13 mouse cellular contexts compared by ENCODE assay signal in the genomic region with DNA sequence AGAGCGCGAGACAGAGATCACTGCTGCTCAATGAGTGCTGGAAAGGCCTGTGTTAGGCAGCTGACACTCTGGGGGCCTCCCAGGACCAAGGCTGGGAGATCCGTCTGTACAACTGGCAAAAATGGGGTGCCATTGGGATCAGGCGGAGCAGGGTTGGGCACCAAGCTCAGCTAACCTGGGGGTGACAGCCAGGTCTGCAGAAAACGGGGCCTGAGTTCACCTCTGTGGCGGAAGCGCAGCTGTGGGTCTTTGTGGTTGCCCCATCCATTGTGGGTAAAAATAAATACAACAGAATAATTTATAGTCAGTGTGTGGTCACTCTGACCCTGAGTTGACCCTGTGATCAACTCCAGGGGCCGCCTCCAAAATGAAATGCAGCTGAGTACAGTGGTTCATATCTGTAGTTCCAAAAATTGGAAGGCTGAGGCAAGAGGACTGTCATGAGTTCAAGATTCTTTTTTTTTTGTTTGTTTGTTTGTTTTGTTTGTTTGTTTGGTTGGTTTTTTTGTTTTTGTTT.
"Had no signal": no experiment of that assay in that cellular context is flagged by ENCODE, and none has a peak within 500 bp of the region (broad histone marks: within the 10 kb centered on the region; RNA-seq: fewer than 3 reads in every experiment).

No protein-coding gene starts in this region.

- DNase-seq: kidney, adult 8-10 months; kidney, postnatal 10 days; kidney, postnatal 36 days; layer of hippocampus, postnatal 36 days; left cerebral cortex, postnatal 4 days; liver, postnatal 0 days; lung, postnatal 10 days; midbrain, embryonic 14.5 days; right cerebral cortex, adult 18-20 months; right cerebral cortex, postnatal 14 days; right cerebral cortex, postnatal 4 days; spleen, adult 18-20 months; thymus, postnatal 25 days had no signal
